Mouse (Mus musculus) left cerebral cortex, postnatal 14 days (tissue): Measurements from ENCODE around the gene Zfp277. TPM values are rescaled to one million over a fixed set of nuclear protein-coding genes. Genes with fewer than 3 reads are reported as not detected.

Experiments
- DNase-seq, 2 experiments: peaks; one replicate each; pipeline ENCODE4 v3.0.0; 2021 to 2022; ENCODE audit warnings: low spot score in 2 of 2, mixed read lengths in 1 of 2
- intact Hi-C: fragments of 180-260 bp; cut with DNase I; formaldehyde crosslinking; loops from one replicate; pipeline ENCODE4 v1.15.1; 2025
- long read RNA-seq, 2 experiments: library from polyadenylated mRNA; stranded (forward); transcript quantifications; one replicate each; pipeline ENCODE4 v2.0.0; 2021
- total RNA-seq, 2 experiments: library from RNA; stranded (reverse); gene quantifications; 2 replicates each; pipeline ENCODE4 v1.2.3; 2021

Gene Zfp277
- 10 to 100 TPM; 19.9 to 20.9 TPM for total RNA-seq
- long read RNA-seq, experiment 1, transcript Zfp277-201 (12 exons, 2,188 nt), result major isoform, 17 of 22 reads
- long read RNA-seq, experiment 1, partial matches to known transcripts, result 0 of 22 reads
- long read RNA-seq, experiment 1, other reads (novel, unspliced or antisense), result 5 of 22 reads
- long read RNA-seq, experiment 2, transcript Zfp277-201 (12 exons, 2,188 nt), result major isoform, 13 of 18 reads
- long read RNA-seq, experiment 2, partial matches to known transcripts, result 1 of 18 reads
- long read RNA-seq, experiment 2, other reads (novel, unspliced or antisense), result 4 of 18 reads

DNA sequence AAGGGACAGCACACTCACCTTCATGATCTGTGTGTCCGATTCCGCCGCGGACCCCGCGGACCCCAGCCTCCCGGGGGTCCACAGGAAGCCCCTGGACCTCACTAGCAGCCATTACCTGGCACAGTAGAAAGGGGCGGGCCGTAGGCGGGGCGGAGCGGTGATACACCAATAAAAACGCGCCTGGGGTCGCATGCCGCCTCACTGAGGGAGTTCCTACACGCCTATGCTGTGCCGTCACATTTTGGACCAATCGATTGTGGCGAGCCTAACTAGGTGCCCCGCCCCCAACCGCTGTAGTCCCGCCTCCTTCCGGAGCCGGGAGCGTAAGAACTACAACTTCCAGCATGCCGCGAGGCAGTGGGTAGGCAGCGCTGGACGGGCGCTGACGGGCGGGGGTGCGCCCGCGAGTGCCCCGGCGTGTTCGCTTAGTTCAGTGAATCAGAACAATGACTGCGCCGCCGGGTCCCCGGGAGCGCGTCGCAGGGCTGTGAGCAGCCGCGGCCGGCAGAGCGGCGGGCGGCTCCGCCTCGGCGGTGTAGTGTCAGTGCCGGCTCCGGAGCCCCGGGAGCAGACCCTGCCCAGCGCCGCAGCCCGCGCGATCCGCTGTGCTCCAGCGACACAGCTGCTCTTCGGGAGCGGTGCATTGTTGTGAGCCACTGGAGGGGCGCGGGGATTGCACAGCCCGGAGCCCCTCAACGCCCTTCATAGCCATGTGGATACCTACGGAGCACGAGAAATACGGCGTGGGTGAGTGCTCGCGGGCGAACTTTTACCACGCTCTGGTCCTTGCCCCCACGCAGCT is at the start of gene Zfp277, which contains the start of gene Dock4:
Zfp277 (minus strand) TSS at position 255 of the 802 bp plus-strand sequence.
Dock4 (plus strand) TSS at position 305 of the 802 bp plus-strand sequence.
- intact Hi-C loops, result loop anchor here (2.0 to 10.0 kb wide), 5 partner anchors 56 to 349 kb away; no protein-coding TSS in a partner anchor

DNA sequence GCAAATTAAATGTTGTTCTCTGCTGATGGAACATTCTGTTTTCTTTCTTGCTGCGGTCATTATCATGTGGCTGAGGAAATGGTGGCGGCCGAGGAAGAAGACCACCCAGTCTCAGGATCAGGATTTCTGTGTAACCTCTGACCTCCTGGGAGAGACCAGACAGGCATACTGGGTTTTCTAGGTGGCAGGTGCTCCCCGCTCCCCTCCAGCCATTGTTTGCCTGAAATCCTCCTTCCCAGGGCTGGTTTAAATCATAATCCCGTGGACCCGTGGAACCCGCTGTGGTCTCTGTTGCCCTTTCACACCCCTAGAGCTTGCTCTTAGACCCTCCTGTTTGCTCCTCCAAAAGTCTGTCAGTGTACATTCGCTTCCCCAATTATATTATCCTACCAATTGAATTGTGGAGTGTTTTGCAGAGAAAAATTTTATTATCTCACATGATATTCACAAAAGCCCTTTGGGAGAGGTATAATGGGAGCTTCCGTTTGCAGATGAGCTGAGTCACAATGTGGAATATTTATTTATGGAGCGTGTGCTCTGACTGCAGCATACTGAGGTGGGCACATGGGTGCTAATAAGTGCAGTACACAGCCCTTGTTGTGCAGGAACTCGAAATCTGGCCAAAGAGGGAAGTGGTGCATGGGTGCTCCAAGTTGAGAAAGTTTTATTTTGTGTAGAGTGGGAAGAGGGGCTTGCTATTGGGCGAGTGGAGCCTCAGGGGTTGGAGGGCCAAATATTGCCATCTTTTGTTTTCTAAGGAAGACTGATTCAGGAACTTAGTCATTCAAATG is 40.5 kb upstream of the Zfp277 start:
- no peak for DNase-seq
- intact Hi-C loops, result no loop called here

More for the DNA sequence above, at the start of gene Zfp277, which contains the start of gene Dock4:
- peak; percentile 99 to 100 for DNase-seq

DNA sequence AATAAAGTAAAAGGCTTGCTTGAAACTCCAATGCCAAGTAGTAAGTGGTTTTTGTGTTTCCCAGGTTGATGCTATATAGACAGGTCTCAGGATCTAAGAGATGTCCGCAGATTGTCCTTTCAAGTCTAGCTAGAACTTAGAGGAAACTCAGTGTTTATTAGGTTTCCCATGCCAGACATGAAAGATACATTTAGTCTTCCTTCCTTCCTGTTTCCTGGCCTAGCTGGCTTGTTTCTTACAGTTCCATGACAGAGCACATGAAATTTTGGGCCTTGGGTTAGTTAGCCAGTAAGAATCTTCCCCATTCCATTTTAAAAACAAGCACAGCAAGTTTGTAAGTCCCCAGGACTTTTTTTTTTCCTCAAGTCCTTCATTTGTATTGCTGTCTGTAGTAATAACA is 39.5 kb upstream of the Zfp277 start:
- intact Hi-C loops, result no loop called here

DNA sequence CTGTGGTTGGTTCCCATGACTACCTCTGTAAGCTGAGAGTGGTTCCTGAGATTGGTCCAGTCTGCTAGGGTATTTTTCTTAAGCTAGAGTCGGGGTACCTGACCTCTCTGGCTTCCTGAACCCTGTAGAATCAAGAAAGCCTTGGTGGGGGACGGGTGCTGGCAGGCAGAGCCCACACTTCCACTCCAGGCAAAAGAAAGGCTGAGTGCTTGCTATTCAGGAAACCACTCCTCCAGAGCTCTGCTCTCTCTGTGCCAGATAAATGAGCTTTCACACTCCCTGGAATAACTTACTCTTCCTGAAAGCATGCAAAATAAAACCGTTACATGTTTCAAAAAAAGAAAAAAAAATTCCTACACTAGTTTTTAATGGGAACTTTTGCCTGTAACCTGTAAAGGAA is 38.5 kb upstream of the Zfp277 start:
- DNase-seq, result peak; percentile 41 to 57
- intact Hi-C loops, result no loop called here

More for the DNA sequence above, 39.5 kb upstream of the Zfp277 start:
- DNase-seq, result no peak

DNA sequence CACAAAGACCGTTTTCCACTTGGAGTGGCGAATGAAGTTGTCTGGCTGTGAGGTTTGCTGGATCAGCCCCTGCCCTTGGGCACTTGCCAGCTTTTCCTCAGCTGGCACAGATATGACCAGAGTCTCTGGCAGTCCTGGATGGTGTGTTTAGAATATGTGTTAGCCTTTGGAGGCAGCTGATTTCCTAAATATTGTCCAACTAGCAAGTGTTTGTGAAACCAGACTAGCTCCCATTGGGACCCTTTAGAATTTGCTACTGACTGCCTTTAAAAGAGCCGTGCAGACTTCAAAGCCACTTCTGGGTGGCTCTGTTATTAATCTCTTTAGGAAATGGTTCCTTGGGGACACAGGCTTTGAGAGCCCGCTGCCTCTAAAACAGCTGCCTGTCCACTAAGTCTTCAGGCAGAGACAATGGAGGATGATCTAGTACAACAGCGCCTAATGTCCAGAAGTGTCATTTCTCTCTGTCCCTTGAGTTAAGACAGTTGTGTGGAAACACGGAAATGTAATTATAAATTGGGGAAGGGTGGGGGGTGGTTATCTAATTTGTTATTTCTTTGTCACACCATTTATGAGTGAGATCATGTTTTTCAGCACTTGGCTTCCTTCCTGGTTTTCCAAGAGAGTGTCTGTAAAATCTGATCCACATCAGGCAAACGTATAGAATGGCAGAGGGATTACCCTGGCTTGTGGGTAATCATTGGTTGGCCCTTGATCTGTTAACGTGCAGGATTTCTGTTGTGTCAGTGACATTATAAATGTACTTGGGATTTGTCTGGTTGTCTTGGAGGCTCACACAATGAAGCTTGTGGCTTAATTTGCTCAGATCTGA is 32.1 kb upstream of the Zfp277 start:
- intact Hi-C loops, result no loop called here
- DNase-seq, result no peak

DNA sequence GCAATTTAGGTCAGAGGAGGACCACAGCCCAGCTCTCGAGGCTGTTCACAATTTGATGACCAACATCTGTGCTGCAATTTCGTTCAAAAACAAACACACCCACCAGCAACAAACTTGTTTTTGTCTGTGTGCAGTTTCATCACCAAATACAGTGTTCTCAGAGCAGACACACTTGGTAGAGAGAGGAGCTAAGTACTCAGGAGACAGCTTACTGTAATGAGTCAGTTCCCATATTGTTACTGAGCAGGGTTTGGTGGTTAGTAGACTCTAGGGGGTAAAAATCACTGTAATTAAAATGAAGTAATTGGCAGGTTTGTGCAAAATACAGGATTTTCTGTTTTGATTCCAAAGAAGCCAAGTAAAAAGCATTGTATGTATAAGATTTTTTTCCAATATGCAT is 28.0 kb upstream of the Zfp277 start:
- intact Hi-C loops, result no loop called here
- DNase-seq, result no peak

DNA sequence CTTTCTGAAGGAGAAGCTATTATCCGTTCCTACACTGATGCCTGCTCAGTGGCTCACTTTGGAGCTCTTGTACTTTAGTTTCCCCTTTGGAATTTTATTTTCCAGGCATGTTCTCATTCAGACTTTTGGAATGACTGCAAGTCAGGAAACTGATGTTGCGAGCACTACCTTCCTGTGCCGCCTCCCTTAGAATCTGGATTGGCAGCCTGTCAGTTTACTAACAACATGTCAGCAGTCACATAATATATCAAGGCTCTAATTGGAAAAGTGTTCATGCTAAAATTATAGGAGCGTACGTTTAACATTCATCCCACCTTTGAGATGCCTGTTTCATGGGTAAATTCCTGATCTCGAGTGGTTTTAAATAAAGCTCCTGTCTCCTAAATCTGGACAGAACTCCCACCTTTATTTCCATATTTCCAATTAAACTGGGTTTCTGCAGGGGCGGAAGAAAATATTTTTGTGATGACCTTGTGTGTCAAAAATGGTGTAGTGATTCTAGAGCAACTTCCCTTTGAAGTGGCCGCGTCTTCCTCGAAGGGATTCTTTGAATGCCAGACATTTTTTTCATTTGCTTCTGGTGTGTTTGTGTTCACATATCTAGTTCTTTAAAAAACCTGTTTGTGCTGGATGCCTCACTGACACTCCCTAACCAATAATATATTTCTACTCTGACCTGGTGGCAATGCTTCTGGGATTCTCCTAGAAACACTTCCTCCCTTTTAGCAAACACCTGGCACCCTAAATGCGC is 26.1 kb upstream of the Zfp277 start:
- intact Hi-C loops, result no loop called here
- DNase-seq, result no peak

DNA sequence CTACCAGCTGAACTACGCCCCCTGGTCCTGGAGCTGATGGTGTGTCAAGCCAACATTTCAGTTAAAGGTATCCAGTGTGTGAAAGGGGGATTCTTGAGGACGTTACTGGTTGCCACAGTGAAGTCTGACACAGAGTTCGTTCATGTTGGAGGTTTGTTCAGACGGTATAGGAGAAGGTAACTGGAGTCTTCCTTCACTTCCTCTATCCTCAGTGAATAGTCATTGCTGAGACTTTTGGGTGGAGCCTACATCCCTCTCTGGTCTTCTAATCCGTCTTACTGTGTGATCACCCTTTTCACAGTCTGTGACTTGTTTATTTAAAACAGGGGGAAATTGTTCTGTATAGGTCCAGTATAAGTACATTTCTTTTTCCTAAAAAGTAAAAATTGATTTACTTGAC is 23.3 kb upstream of the Zfp277 start:
- intact Hi-C loops, result no loop called here
- no peak for DNase-seq

DNA sequence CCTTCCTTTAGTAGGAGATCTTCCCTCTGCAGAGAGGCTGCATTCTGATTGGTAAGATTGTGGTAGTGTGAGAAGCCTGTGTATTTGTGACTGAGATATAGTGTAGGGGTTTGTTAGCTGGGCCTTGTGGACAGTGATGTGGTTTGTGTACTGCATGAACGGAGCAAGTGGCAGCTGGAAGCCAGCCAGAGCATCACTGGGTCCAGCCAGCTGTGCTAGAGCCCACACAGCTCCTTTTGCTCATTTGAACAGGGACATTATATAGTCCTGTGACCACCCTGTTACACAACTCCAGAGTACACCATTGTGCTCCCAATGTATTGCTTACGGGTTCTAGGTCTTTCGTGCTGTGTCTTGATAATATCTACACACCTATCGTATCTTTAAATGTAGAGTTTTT is 22.5 kb upstream of the Zfp277 start:
- intact Hi-C loops, result no loop called here
- peak; percentile 62 to 70 for DNase-seq

DNA sequence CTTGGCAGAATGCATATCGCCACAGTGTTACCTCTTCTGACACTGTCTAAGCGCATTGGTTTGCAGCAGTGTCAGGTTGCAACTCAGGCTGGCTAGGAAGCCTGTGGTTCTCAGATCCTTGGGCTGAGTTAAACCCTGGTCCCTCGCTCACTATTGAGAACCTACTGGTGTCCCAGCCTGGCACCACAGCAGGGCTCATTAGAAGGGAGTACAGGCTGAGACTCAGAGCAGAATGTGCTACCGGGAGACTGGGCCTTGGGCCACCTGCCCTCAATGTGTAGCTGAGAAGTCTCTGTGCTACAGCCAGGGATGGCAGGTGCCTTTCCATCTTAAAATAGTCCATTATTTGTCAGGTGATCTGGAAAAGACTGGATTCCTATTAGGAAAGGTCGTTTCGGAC is 18.6 kb upstream of the Zfp277 start:
- intact Hi-C loops, result no loop called here
- peak; percentile 39 for DNase-seq

DNA sequence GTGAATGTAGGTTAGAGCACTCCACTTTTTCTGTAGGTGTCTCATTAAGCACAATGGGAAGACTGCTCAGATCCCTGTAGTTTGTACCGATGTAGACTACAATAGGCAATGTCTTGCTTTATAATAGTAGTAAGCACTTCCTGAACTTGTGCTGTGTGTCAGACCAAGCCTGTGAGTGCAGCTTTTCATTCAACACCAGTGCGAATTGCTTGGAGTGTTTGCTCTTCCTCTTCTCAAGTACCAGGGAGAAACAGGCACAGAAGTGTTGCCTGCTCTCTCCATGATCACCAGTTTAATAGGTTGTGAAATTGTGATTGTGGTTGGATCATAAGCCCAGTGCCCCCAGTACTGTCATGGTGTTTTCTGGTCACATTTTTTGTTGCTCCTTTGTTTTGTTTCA is 18.1 kb upstream of the Zfp277 start:
- DNase-seq, result no peak
- intact Hi-C loops, result no loop called here

DNA sequence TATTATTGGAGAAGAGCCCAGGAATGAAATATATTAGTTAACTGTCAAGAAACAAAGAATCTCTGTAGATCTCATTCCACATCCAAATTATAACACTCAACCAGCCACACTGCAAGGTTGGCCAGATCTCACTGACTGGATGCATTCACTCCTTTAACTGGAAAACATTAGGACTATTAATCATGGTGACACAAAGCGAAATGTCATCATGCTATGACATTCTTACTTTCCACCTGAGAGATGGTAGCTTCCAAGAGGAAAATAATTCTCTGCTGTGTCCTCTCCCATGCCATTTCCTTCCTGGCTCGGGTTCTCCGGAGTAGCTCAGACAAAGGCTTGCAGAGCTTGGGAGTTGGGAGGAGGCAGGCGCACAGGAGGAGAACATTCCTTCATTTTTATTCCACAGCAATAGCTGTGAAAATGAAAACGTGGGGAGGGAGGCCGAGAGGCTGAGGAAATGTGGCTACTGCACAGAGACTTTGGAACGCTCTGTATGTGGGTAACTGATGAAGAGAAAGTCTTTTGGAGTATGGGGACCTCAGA is 17.1 kb upstream of the Zfp277 start:
- DNase-seq, result peak in 1 of 2 experiments; percentile 30
- intact Hi-C loops, result no loop called here

DNA sequence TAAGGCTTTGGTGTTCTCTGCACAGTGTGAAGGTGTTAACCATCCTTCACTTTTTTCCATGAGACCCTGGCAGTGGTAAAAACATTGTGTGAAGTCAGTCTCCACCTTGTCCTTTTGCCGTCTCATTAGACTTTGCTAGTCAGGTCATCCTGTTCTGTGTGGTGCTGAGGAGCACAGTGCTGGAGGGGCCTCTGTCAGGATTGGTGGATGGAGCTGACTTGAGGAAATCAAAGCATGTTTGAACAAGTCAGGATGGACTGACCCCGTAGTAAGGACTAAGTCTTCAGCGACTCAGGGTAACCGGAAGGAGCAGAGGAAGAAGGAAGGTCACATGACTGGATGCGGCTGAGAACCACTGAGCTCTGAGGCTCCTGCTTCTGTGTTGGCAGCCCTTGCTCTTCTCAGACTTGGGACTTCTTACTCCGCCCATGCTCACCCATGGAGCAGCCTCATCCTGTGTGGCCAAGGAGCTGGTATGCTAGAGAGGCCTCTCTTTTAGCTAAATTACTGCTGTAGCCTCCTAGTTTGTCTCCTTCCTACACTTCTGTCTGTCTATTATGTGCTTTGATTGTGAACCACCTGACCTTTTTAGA is 14.1 kb upstream of the Zfp277 start:
- no peak for DNase-seq
- intact Hi-C loops, result no loop called here

DNA sequence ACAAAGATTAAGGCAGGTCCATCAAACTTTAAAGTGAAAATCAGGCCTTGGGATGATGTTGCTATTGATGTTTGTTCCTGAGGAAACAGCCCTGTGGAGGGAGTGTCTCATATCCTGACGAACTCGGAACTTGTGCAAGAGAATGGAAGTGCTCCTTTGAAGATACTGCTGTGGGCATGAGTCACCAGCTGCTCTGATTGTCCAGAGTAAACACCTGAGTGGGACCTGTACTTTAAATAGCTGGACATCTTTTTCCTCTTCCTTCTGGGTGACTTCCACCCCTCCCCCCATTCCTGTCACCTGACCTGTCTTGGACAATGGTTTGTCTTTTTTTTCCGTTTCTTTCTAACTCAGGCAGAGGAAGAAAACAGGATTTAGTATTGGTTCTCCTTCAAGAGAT is 13.3 kb upstream of the Zfp277 start:
- intact Hi-C loops, result no loop called here
- DNase-seq, result no peak

DNA sequence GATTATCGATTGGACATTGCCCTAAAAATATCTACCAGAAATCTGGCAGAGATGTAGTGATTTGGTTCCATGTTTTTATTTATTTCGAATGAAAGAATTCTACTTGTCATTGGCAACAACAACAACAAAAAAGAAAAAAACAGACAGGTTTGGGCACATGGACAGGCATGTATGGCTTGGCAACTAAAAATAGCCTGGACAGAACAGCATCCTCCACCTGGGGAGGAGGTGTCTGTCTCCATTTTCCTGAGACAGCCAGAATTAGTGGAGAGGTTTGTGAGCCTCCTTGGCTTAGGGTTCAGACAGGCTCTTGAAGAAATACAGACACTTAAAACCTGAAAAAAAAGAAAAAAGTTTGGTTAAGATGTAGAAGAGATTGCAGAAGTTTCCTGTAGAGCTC is 10.8 kb upstream of the Zfp277 start:
- no peak for DNase-seq
- intact Hi-C loops, result no loop called here

DNA sequence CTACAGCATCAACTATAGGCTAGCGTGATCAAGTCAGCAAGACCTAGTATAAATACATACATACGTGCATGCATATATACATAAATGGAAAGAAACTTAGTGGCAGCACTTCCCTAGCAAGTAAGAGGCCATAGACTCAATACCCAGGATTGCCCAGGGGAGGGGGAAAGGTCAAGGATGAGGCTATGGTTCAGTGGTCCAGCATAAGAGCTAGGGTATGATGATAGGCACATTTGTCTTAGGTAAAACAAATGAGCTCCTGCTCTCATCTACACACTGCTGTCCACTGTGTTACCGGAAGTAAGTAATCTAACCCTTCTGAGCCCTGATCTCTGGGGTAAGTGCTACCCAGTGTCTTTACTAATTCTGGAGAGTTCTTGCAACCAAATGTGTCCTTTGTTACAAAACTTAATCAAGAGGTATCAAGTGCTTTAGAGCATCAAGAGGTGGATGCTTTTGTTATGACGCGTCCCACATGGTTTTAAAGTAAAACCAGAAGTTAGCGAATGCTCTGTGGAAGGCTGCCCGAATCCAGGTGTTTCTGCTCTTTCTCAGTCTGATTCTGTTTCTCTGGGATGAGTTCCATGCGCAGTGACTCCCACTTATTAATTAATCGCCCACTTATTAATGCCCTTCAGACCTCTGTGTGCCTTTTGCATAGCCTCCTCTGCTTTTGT is 3.6 kb upstream of the Zfp277 start:
- intact Hi-C loops, result loop anchor here (5.0 to 10.0 kb wide), 4 partner anchors 53 to 346 kb away; no protein-coding TSS in a partner anchor
- no peak for DNase-seq
